Mouse (Mus musculus): ENCODE results near the gene Lnpep. TPM values are rescaled to one million over a fixed set of nuclear protein-coding genes. Genes with fewer than 3 reads are reported as not detected.
"Not testable (repeated sequence)": the region's sequence is repeated elsewhere in the genome, so short reads cannot be mapped to it uniquely, and the experiment has no call there.

Gene Lnpep
- polyA plus RNA-seq (2012; rRNA removed): 5.4 and 8.3 TPM in 2 replicates

DNA sequence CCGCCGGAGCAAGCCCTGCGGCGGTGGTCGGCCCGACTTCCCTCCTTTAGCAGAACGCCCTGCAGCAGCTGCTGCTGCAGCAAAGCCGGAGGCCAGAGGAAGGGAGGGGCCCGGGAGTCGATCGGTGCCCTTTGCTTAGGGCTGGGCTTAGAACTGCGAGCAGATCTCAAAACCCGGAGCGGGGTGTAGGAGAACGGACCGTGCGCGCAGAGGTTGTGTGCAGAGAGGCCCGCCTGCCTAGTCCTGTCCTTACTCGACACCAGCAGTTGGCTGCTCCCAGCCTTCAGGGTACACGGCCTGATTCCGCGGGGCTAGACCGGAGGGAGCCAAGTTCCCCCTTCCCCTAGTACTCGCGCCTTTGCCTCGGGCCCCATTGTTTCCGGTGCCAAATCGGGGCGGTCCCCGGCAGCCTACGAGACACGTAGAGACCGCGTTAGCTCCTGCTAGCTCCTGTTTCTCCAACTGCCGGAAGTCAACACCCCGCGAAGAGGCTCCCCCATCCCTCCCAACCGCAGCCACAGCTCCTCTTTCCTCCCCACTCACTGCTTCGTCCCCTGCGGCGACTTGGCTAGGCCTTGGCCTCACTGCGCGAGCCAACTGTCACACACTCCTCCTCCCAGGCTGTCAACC is at the start of gene Lnpep:
Lnpep (minus strand) TSS at position 94 of the 630 bp plus-strand sequence.
- peak; percentile 73 for DNase-seq (ENCODE audit: low read depth, low spot score)
- 1% methylated on average over 44 of the region's 44 CpGs for WGBS

DNA sequence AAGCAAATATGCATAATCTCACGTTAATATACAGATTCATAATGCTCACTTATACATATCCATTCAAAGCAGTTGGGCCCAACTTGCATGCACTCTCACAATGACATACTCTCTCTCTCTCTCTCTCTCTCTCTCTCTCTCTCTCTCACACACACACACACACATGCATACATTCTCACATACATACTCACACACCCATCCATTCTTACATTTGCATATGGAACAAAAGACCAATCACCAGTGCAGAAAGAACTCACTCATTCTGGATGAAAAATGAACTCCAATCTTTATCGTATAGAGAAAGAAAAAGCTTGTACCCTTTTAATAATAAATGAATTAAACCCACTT is 31.0 kb upstream of the Lnpep start:
- DNase-seq (ENCODE audit: low read depth, low spot score): no peak
- WGBS: 42% methylated on average over 2 of the region's 2 CpGs

DNA sequence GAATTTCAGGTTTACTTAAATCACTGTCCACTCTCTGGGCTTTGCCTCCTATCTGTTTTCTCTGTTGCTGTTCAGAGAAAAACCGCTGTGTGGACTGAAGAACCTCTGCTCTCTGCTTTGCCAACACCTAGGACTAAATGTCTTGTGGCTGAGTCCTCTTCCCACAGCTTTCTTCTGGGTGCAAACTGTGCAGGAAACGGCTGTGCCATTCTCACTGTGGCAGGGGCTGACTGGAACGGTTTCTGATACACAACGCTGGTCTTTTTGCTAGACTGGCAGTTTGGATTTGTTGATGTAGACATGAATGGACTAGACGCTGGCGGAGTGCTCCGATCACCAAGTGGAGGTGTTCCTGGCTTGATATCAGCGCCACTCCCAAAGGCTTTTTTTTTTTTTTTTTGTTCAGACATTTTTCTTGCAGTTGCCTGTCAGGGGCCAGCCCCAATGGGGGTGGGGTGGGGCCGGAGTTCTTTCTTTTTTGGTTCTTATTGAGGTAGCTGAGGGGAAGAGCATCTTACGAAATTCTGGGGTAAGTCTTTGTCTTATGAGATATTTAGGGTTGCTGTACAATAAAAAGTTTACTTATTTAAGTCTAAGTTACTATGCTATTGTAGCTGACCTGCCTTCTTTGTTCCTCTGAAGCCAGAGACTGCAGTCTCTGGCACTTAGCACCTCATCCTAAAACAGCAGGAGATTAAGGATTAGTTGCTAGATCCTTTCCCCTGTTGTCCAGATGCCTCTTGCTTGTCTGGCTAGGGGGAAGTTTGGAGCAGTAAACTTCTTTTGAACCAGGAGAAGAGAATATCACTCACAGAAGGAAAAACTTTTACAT is 30.4 kb upstream of the Lnpep start:
- DNase-seq (ENCODE audit: low read depth, low spot score): no peak
- 14% methylated on average over 10 of the region's 10 CpGs for WGBS

DNA sequence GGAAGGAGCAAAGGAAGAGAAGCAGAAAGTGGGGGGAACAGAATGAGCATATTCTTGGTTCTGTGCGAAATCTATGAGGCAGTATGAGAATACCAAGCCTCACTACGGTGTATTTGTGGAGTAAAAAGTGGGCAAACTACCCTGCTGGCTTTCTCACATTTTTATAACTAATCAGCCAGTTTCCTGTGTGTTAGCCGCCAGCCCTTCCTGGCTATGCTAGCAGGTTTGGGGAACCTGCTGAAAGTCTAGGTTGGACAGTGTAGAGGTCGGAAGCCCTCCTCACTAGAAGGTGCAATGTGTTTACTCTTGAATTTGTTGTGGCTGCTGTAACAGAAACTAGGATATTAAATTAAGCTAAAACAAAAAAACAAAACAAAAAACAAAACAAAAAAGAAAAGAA is 27.7 kb upstream of the Lnpep start:
- no peak for DNase-seq (ENCODE audit: low read depth, low spot score)
- WGBS: 75% methylated on average over 4 of the region's 4 CpGs

DNA sequence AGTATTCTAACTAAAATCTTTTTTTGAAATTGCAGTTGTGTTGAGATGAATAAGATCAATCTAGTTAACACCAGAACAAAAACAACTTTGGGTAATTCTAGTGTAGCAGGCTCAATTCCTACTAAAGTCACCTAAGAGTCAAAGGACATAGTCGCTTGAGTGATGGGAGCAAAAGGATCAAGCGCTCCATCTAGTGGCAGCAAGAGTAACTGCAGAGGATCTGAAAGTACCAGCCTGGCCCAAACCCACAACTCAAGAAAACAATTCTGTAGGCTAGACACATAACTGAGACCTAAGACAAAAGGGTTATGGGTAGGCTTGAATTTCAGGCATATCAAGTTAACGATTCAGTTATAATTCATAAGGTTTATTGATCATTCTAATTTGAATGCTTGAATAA is 20.9 kb upstream of the Lnpep start:
- 1% methylated on average over 3 of the region's 3 CpGs for WGBS
- DNase-seq (ENCODE audit: low read depth, low spot score): no peak

DNA sequence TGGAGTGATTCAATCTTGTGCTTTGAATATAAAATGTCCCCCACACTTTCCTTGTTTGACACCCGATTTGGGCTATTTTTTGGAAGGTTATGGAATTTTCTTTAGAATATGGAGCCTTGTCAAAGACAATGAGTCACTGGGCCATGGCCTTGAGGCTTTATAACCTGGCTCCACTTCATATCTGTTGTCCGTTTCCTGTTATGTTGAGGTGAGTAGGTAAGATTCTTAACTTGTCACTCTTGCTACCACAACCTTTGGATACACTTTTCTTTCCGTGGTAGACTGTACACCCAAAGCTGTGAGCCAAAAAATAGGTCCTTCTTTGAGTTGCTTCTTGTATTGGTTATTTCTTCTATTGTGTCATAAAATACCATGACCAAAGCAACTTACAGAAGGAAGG is 12.5 kb upstream of the Lnpep start:
- DNase-seq (ENCODE audit: low read depth, low spot score): no peak
- 70% methylated on average over 3 of the region's 3 CpGs for WGBS

DNA sequence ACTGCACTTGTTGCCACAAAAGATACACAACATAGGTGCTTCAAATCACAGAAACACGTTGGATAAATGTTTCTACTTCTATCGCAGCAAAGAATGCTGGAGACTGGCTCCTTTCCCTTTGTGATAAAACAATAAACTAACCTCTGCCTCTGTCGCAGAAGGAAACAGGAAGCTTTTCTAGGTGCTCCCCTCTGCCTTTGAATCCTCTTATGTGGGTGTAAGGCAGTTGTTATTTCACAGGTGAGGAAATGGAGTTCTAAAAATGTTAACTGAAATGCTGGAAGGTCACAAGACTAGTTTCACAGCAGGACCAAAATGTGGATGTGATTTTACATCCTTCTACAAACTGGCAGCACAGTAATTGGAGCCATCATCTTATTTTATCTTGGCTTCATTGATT is 11.3 kb upstream of the Lnpep start:
- DNase-seq (ENCODE audit: low read depth, low spot score): no peak
- 5% methylated on average over 3 of the region's 3 CpGs for WGBS

DNA sequence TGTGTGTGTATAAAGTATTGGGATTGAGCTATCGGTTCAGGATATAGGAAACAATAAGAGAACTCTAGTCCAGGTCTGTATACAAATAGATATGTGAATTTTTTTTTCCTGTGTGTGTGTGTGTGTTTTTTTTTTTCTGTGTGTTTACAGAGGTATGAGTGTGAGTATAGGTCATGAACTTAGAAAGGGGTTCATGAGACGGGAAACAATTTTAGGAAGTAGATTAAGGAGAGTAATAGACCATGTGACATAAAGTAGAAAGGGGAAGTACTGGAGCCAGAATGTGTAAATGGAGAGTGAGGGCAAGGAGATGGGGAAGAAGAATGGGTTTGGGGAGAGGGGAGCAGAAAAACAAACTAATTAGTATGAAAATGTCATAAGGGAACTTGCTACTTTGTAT is 9.2 kb upstream of the Lnpep start:
- 78% methylated on average over 2 of the region's 2 CpGs for WGBS

DNA sequence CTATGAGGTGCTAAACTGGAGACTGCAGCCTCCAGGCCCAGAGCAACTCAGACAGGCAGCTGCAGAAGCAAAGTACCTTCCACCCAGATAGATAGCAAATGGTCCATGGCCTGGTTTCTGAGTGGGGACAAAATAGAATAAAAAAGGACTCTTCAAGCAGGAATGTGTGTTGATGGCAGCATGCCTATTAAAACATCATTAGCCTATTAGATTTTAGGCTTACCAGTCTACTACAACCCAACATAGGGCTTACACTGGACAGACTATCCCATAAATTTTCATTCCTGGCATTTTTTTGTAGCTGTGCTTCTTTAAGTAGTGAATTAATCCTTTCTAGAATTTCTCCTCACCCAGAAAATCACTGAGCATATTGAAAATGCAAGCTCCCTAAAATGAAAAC is 7.1 kb upstream of the Lnpep start:
- DNase-seq (ENCODE audit: low read depth, low spot score): no peak

More for the DNA sequence above, 9.2 kb upstream of the Lnpep start:
- DNase-seq (ENCODE audit: low read depth, low spot score): no peak

DNA sequence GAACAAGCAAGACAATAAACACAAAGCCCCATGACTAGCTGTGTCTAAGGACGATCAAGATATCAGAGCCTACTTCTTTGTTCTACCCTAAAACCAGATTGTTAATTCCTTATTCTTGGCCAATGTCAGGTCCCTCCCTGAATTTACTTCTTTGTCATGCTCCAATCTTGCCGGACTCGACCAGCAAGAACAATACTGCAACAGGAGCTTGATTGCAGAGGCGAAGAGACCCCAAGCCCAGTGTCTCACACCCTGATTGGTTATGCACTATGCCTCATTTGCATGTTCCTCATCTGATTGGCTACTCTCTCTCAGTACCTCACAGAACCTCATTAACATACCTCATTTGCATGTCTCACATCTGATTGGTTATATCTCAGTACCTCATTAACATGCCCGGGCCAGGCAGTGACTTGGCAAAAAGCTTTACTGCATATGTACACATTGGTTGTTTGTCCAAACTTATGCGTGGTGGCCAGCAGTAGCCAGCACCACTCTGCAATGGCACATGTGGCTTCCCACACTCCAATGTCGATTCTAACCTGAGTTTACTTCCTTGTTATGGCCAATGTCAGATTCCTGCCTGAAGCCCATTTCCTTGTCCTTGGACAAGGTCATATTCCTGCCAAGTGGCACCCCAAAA is 3.5 kb upstream of the Lnpep start:
- WGBS: 92% methylated on average over 7 of the region's 7 CpGs
- DNase-seq (ENCODE audit: low read depth, low spot score): not testable (repeated sequence)

DNA sequence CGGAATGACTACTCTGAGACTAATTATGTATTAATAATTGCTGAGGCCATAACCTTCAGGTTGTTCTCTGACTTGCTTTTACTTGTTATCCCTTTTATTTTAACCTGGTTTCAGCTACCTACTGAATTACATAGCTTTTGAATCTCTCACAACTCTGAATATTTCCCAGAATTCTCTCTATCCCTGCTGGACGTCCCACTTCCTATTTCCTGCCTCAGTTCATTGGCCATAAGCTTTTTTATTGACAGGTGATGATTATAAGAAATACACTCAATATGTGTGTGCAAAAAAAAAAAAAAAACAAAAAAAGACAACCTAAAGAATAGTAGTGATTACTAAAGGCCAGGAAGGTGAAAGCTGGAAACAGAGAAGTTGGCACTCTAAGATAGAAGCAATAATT is 2.7 kb upstream of the Lnpep start:
- DNase-seq (ENCODE audit: low read depth, low spot score): no peak
- WGBS: 86% methylated on average over 2 of the region's 2 CpGs

DNA sequence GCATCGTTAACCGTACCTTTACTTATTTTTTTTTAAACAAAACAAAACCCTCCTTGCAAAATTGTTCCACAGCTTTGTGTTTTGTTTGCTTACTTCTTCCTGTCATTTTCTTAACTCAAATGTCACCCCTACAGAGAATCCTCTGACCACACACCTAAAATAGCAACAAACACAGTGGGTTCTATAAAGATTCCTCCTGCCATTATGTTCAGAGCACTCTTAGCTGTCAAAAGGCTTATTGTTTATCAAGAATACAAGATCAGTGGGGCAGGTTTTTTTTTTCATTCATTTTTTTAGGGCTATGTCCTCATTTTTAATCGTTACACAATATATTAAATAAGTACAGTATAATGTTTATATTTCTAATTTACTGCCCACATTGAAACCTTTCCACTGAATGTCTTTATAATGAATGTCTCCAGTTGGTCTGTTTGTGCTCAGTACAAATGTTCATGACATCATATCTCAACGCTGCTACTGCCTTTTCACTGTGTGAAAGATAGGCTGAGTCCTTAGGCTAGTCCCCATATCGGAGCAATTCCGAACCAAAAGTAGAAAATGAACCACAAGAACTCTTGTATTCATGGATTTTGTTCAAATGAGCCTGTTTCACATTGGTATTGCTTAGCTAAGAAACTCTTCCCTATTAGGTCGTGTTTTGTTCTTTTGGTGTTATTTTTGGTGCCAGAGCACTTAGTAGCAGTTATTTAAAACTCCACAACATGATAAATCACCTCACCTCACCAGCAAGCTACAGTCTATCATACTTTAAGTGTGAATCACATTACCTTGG is 1.2 kb upstream of the Lnpep start:
- DNase-seq (ENCODE audit: low read depth, low spot score): no peak
- WGBS: 32% methylated on average over 7 of the region's 7 CpGs

DNA sequence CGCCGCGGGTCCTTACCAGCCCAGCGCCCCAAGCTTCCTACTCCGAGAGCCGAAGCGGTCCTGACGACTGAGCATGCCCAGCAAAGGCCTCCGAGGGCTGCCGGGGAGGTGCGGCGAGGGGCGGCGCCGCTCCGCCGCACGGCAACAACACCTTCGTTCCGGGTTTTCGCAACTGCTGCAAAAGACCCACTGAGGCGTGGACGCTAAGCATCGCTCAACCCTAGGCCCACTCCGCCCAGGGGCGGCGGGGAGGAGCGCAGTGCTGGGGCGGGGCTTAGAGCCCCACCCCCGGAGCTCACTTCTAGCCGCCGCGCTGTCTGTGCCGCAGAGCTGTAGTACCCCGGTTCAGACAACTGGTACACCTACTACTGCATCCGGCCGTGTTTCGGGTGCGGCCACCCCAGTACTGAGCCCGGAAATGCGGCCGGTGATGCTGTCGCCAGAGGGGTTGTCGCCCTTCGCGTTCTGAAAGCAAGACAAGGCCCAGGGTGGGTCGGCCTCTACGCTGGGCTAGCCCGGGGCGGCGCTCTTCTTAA is 361 bp downstream of the Lnpep start:
- WGBS: under 1% methylated on average over 51 of the region's 51 CpGs
- DNase-seq (ENCODE audit: low read depth, low spot score): peak; percentile 90

DNA sequence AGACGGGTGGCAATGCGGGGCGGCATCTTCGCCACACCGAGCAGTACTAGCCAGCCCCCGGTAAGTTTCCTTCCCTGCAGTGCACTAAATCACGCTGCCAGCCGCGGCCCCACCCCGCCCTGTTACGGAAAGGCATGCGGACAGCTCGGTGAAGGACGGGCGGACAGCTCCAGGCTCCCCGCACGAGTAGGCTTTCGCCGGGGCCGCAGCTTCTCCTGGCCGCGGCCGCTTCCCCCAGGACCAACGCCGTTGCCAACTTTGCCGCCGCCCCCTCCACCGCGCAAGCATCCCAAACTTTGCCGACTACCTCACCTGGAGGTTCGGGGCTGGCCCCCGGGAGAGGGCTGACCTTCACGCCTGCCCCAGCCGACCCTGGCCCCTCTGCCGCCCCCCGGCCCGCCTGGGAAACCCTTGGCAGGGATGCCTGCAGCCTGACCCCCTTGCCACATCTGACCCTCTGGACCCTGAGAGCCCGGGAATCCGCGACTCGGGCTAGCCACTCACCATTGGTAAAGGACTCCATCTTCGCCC is 895 bp downstream of the Lnpep start:
- WGBS: under 1% methylated on average over 42 of the region's 42 CpGs

DNA sequence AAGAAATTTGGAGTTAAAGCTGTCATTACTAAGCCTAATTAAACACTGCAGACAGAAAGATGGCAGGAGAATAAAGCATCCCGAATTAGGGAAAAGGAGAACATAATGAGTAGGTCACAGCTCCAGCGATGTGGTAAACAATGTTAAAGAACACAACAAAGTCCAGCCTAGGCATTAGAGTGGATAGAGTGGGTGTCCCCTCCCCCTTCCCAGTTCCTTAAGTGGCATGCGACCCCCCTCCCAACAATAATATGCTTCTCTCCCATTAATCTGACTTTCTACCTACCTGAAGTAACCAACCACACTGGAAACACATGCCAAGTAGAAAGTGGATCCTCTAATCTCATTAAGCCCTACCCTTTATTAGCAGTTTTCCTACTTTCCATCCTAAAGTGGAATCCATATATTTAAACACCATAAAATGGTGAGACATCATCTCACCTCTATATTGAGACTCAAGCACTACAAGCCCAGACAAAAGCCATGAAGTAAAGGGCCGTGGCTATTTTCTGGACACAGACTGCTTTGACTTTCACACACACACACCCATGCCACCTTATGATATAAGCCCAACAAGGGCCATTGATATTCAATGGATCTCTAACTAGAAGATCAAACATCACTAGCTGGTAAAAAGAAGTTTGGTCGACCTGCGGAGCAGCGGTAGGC is 1.5 kb downstream of the Lnpep start:
- DNase-seq (ENCODE audit: low read depth, low spot score): no peak
- 4% methylated on average over 7 of the region's 7 CpGs for WGBS

More for the DNA sequence above, 895 bp downstream of the Lnpep start:
- DNase-seq (ENCODE audit: low read depth, low spot score): no peak

DNA sequence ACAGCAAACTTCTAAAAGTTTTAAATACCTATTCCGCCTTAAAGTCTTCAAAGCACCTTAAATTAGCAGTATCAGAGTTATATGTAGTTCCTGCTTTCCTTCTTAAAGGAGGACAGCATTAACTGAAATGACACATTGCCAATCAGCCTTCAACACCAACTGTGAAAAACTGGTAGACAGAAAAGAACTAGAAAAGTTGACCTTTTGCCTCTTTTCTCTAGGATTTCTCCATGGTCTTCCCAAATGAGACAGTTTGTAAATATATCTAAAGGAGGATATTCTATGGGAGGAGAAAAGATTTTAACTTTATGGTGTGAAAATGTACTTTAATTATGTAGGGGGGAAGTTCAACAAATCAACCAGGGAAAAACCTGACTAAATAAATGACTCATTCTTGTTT is 2.3 kb downstream of the Lnpep start:
- 97% methylated on average over 1 of the region's 1 CpGs for WGBS
- DNase-seq (ENCODE audit: low read depth, low spot score): no peak

DNA sequence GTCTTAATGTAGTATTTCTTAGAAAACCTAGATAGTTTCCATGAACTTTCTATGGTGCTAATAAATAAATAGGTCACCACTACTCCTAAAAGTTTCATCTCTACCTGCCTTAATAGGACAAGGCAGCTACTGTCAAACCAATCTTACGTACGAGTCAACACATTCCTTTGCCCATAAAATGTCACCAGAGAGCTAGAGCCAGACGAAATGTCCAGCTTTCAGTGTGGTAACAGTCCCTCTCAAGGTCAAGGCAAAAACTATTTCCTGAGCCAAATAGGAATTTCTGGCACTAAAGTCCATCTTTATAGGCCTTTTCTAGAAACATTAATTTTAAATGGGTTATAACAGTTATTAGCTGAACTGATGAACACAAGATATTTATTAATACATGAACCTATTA is 3.3 kb downstream of the Lnpep start:
- DNase-seq (ENCODE audit: low read depth, low spot score): no peak
- WGBS: 30% methylated on average over 3 of the region's 3 CpGs

DNA sequence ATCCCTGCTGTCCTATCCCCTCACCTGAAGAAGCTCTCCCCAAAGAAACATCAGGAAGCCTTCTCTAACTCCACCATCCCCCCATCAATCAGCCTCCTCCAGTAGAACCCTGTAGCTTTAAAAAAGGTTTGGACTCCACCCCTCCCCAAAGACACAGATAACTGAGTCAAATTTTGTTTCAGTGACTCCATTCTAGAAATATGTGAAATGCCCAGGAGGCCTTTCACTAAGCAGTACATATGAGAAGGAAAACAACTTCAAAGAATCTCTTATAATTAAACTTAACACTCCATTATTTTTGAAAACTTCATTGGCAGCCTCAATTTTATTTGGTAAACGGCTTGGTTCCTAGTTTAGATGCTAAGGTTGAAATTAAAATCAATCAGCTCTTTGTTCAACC is 6.4 kb downstream of the Lnpep start:
- 76% methylated on average over 1 of the region's 1 CpGs for WGBS

More for the DNA sequence above, 6.4 kb downstream of the Lnpep start:
- no peak for DNase-seq (ENCODE audit: low read depth, low spot score)

Measured in large intestine, adult 2 months (tissue).